Mouse (Mus musculus) neural tube, embryonic 10.5 days (tissue): Measurements from ENCODE around the gene Entr1.
A peak's percentile ranks its signal among the peaks of the same experiment; 100 is the strongest.

Experiments used
- DNase-seq: peaks from one replicate; pipeline ENCODE4 v3.0.0-alpha.2; 2017; ENCODE audit warnings: low spot score; ENCODE audit errors: extremely low spot score

Gene Entr1

DNA sequence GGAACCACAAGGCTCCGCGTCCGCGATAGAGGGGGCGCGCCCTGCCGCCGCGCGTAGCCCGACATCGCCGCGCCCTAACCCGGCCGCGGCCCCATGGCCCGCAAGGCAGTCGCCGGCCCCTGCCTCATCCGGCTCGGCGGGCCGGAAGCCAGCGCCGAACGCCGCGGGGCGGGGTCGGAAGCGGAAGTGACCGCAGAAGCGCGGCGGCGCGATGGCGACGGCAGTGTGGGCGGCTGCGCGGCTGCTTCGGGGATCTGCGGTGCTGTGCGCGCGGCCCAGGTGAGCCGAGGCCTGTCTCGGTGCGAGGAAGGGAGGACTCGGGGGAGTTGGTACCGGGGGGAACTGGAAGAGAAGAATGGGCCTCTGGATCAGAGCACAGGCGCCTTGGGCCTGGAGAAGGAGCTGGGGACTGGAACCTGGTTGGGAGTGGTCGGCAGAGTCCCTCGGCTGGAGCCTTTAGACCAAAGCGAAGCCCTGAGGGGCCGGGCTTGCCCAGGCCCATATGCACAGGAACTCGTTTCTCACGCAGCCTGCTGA lies at the start of gene Entr1, which contains the start of gene Pmpca:
Gene Entr1 (minus strand): TSS at position 163 of the 537 bp plus-strand sequence.
Gene Pmpca (plus strand): TSS at position 186 of the 537 bp plus-strand sequence.
- DNase-seq = peak; percentile 86

DNA sequence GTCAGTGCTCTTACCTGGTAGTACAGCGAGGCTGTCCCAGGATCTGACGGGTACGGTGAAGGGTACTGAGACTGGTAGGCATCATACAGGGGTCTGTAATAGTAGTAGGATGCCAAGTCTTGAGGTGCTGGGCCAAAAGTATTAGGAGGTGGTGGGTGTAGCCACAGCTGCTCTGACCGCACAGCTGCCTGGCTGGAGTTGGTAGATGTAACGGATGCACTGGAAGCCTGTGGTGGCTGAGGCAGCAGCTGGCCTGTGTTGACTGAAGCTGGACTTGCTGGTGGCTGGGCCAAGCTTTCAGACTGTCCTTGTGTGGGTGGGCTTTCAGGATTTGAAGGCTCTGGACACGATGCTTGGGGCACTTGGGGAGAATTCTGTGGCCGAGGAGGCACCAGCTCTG lies 49.3 kb upstream of the Entr1 start:
- no peak for DNase-seq

DNA sequence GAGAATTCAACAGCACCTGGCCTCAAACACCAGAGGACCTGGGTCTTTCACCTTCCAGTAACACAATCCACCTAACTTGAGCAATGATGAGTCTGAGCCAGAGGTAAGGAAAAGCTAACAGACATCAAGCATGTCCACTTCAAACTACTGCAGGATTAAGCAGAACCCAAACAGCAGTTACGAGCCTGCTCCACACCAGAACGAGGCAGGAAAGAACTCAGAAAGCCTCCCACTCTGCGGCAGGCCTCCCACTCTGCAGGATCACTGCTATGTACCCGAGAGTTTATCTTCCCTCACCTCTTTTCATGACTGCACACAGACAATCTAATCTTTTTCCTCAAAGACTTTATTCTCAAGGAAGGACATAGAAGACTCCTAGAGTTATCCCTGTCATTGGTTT lies 48.1 kb upstream of the Entr1 start:
- no peak for DNase-seq

DNA sequence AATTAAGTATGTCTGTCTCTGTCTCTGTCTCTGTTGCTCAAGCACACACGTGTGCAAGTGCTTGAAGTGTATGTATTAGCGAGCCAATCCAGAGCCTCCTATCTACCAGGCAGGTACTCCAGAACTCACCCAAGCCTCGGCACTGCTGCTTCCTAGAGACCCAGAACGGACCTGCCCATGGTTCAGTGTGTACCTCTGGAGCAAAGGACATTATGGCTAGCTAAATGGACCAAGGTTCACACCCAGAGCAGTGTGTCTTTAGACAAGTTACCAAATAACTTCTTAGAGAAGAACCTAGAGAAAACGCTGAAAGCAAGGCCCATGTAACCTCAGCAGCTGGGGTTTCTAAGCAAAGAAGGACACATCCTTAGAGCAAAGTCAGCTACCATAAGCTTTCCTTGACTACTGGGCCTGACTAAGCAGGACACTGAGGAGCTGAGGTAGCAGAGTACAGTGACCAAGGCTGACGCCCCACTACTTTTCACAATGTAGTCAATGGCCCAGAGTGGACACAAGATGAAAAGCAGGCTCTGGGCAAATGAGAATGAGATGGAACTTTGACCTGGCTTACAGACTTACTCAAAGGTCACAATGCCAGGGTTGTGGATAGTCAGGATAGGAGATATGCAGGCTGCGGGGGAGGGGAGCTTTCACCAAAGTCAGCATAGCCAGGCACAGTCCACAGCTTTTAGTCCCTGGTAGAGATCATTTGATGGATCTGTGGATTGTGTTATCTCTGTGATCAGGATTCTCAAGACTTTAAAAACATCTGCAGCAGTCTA lies 45.9 kb upstream of the Entr1 start:
- no peak for DNase-seq

DNA sequence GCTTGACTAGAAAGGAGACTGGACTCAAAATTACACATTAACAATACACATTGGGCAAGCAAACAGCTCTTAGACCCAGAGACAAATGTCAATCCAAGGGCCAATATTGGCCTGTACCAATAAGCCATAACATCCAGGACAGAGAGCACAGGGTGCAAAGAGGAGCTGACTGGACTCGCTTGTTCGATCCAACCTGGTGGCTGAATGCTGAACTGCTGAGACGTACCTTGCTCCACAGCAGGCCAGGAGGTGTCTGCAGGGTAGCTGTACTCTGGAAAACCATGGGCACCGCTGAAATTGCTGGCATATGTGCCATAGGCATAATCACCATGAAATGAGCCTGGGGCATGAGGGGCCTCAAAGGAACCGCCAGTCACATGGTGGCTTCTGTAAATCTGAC lies 40.7 kb upstream of the Entr1 start:
- DNase-seq = no peak

DNA sequence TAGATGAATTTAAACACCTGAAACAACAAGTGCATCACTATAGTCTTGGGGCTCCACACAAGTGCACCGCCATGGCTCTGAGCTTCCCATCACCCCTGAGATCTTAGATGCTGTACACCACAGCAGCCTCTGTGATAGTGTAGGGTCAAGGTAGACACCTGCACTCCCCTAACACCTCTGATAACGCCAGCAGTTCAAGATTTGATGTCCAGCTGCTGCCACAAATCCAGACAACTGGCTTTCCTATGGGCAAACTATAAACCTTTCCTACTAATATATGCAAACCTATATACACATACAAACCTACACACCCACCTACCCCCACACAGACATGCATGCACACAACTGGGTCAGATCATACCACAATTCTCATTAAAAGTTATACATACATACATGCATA lies 35.4 kb upstream of the Entr1 start:
- no peak for DNase-seq

DNA sequence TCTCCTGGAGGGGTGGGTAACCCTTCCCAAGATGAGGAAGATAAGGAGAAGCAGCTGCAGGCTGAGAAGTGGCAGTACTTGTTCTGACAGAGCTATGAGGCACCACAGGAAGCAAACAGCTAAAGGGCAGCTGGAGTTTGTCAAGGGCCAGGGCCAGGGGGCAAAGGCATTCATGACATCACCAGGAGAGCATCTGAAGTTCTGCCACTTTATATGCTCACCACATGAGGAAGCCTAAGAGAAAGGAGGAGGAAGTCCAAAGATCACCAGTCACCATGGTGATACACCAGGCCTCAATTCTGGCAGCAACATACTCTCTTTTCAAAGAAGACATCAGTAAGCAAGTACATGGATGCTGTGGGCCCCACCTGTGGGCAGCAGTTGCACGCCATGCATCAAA lies 34.0 kb upstream of the Entr1 start:
- DNase-seq = no peak

DNA sequence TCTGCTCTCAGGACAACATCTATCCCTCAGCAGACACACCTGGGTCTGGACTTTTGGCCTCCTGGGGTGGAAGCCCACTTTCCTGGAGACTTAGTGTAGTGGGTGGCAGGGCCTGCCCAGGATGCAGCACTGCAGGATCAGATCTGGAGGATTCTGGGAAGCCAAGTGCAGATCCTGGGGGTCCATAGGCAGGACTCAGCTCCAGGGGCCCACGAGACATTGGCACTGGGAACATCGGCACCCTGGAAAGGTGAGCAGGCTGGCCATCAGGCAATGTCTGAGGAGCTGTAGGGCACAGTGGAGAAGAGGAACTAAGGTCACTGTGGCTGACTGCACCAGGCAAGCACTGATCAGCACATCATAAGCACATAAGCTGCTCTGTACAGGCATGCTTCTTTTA lies 32.9 kb upstream of the Entr1 start:
- DNase-seq = no peak

DNA sequence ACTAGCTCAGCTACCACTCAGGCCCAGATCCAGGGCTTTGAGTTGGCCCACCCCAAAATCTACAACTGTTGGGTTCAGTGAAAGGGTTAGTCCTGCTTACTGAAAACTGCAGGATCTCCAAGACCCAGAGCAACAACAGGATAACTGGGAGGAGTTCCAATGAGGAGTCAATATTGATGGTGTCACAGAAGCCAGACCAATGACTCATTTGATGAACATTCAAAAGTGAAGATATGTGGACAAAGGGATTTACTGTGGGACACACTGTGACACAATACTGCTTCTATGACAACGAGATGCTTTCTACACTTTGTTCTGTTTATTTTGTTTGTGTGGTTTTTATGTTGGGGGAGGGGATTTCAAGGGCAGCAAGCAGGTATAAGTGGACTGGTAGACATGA lies 29.0 kb upstream of the Entr1 start:
- DNase-seq = no peak

DNA sequence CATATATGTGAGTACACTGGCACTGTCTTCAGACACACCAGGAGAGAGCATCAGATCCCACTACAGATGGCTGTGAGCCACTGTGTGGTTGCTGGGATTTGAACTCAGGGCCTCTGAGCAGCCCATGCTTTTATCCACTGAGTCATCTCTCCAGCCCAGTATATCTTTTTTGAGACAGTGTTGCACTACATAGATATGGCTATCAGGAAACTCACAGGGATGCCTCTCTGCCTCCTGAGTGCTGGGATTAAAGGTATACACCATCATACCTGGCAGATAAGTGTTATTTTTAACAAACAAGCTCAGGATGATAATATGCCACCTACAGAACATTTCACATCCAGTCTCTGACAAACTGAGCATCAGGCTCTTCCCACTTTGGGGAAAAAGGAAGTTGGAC lies 27.9 kb upstream of the Entr1 start:
- no peak for DNase-seq

DNA sequence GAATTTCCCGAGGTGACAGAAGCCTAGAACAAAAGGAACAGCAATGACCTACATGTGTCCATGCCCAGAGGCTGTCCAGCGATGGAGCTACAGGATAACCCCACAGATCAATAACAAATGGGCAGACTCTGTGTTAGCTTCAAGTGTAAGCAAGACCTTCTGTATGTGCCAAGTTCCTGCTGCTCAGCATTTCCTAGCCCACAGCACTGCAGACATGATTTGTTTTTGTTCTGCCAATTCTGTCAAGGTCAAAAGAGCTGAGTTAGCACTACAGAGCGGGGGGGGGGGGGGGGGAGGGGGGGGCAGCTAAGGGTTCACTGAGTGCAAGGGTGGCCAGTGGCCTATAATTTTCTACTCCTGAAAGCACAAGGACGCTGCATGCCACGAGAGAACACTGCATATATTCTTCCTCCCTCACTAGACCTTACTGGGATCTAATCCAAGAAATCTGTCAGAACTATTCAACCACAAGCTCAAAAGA lies 21.9 kb upstream of the Entr1 start:
- no peak for DNase-seq

DNA sequence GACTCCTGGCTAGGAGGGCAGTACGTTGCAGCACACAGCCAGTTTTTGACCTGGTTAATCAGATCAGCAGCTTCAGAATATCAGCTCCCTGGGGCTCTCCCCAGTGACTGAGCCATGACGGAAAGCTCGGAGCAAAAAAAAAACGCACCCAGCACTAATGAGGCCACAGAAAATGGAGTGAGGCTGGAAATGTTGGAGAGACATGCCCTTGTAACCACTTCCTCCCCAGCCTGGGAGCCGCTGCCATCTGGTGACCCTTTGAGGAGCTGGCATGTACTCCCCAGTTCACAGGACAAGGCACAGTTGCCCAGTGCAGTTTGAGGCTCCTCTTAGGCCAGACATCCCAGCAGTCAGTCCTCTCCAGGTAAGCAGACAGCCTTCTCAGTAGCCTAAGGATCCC lies 21.0 kb upstream of the Entr1 start:
- no peak for DNase-seq

DNA sequence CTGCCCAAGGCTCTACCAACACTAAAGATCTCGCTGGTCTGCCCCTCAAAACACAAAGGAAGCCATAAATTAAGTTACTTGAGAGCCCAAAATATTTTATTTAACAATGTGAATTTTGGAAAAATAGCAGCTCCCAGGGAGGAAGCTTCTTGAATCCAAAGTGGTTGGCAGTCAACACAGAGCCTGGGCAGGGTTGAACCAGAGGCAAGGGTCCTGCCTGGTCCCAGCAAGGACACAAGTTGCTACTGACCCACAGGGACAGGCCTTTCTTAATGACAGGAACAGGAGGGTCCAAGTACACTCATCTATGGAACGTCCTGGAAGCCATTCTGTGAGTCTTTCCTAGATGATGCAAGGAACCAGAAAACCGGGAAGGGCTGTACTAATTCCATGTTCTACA lies 20.2 kb upstream of the Entr1 start:
- no peak for DNase-seq

DNA sequence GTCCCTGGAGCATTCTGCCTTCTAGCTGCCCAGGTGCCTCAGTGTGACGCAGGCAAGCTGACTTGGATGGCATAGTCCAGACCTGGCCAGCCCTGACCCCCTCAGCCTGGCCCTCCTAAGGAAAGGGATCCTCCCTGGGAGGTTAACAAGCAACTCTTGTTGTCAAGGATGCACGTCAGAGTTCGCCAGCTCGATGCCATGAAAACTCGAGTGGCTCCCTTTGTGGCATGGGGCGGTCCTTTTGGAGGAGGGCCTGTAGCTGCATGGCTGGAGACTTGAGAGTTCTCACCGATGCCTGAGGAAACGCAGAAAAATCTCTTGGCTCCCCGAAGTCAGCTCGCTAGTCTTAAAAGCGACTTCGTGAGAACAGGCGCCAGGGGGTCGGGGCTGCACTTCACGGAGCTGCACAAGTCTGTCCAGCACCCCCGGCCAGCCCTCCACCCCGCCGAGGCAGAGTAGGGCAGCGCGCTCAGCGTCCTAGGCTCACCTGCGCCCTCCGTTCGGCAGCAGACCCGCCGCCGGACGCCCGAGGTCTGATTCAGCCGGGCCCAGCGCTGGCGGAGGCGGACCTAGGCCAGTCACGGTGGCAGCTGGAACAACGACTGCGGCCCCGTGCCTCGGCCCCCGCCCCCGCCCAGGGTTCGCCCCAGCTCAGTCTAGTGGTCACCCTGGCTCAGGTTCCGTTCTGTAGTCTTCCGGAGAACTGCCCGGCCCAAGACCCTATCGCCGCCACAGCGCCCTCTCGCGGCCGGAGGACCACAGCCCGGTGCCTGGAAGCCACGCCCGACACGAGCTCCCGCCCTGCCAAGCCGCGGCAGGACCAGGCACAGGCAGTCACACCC lies 19.6 kb upstream of the Entr1 start, which contains the start of gene Inpp5e:
Gene Inpp5e (minus strand): TSS at position 689 of the 842 bp plus-strand sequence.
- peak; percentile 100 for DNase-seq

DNA sequence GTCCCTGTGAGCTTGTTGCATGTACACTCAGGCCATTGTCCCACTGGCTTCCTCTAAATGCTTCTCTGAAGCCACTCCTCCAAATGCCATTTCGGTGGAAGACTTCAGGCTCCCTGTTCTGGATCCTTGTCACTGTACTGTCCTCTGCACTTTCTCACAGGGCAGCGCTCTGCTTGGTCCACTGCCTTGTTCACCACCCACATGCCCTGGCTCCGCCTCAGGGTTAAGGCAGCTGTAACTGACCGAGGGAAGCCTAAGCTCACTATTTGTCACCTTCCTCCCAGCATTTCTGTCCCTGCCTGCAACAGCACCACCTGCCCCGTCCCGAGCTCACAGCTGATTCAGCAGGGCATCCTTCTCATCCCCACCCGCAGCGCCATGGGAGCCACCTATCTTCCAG lies 14.2 kb upstream of the Entr1 start:
- no peak for DNase-seq

DNA sequence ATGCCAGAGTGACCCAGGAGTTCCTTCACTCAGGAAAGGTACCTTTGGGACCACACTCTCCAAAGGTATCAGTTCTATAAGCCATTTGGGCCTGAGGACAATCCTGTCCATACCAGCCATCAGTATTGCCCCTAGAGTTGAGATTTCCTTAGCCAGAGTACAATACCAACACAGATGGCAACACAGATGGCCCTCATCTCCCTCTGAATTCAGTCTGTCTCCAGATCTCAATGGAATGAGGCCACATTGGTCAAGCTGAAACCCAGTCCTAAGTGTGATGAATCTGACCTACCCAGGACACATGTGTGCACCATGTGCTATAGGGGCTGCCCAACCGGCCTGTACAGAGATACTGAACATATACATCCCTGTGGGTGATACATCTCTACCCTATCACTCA lies 13.1 kb upstream of the Entr1 start:
- DNase-seq = no peak

DNA sequence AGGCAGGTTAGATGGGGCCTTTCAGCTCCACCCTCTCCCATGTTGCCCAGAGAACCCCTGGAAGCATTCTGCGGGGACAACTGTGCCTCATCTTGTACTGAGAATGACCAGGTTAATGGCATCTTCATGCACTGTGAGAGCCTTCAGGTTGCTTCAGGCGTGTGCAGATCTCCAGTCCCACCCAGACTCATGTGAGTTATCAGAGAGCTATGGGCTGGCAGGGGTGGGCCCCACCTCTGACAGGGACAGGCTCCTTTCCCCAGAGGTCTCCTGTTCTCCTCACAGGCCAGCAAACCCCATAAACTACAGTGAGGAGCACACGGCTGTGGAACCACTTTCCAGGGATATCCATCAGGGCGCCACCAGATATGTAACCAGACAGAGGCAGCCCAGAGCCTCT lies 11.9 kb upstream of the Entr1 start:
- DNase-seq = no peak

DNA sequence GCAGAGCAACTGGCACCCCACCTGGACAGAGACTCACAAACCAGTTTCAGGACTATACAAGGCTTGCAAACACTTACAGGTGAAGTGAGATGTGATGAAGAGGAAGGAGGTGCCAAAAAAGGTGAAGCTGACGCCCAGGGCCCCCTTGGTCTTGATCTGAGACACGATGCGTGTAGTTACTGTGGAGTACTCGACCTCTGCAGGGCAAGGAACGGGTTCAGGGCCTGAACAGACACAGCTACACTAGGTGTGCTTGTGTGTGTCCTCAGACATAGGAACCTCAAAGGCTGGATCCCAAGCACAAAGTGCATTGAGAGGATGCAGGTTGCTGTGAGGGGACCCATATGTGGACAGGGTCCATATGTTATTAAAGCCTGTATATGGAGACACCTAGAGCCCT lies 11.2 kb upstream of the Entr1 start:
- no peak for DNase-seq

DNA sequence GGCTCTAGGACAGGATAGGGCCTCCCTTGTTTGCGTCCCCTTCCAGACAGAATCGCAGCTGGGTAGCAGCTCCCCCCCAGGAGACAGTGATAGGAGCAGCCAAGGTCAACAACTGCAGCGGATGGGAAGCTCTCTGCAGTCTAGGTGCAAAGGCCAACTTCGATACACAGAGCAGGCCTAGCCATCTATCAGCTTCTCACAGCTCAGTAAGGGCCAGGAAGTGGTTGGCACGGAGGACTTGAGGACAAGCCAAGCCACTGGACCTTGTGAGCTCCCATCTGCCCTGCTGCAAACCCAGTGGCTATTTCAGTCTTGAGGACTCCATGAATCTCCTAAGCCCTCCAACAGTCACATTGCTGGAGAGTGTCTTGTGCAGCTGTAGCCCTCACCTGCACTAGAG lies 10.5 kb upstream of the Entr1 start:
- DNase-seq = no peak

DNA sequence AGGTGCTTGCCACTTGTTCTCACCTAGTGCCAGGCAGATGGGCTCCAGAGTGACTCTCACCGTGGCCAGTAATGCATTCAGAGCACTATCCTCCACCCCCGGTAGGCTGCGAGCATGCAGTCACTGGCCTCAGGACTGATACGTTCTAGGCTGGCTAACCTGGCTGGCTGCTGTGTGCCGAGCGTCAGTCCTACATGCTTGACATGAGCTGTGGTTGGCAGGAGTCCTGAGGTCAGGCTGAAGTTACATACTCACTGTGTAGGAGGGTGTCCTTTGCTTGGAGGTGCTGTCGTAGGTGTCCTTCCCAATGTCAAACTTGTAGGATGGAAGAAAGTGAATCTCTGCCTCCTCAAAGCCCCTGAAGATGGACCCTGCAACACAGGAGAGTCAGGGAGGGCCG lies 9.9 kb upstream of the Entr1 start:
- no peak for DNase-seq

DNA sequence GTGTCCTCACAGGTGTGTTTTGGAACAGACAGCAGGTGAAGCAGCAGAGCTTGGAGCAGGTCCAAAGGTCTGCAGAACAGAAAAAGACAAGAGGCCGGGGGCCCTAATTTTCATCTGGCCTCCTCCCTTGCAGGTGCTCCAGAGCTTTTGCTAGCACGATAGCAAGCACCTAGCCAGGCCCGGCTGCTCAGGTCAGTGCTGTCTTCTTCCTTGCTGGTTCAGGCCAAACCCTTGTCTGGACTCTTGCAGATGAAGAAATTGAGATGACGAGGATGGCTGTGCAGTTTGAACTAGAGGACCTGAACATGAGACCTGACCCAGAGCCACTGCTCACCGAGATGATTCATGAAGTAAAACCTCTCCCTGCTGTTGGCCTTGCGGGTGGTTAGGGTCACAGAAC lies 2.5 kb upstream of the Entr1 start:
- no peak for DNase-seq

DNA sequence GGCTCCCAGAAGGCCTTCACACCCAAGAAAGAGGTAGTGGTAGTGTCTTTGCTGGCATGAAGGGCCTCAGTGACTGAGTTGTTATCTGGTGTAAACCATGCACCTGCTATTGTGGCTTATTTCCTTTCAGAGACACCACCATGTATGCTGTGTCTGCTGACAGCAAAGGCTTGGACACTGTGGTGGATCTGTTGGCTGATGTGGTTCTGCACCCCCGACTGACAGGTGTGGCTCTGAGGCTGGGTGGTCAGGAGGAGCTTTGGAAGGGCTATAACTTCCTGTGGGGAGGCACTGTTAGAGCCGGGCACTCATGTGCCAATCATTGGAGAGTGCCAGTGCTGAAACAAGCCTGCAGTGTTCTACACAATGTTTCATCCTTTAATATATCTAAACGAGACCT lies 1.8 kb upstream of the Entr1 start:
- no peak for DNase-seq
